Mouse (Mus musculus): ENCODE measurements around the gene Gpam. TPM values are rescaled to one million over a fixed set of nuclear protein-coding genes. Genes with fewer than 3 reads are reported as not detected.

Gene Gpam
- polyA plus RNA-seq, 1 experiment from 2014 or later, result 23.6 TPM

DNA sequence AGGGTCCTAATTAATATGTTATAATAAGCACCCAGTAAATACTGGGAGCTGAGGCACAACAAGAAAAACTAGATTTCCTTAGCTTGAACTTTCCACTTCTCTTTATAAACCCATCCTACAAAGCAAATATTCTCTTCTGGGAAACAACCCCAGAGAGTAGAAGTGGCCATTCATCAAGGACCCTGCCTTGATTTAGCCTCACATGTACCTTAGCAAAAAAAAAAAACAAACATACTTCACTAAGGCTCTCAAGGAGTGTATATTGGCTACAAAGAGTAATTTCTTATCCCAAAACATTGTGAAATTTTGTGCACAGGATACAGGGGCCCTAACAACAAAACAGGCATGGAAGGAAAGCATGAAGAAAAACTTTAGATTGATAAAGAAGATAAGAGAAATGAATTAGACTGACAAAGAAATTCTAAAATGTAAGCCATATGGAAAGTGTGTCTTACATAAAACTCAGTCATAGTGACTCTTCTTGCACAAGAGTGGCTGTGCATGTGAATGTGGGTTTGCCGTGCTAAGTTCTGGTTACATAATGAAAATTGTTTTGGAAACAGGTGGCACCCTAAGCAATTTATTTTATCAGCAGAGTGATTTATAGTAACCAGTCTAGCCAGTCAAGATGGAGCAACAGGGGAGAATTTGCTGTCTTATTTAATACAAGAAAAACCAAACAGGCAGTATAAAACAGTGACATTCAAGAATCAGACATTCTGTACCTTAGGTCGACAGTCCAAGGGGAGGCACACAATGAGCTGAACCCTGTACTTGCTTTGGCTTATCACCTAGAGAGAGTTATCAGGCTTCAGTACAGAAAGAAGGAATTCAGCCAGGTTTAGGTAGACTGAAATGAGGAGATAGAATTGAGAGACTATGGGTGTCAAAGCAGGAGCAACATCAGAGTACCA is 26.6 kb downstream of the Gpam start:
- ATAC-seq (ENCODE audit: low FRiP score) (no peak), DNase-seq (ENCODE audit: low spot score, missing footprints) (peak; percentile 65)
- peak overlapping the region; percentile 88; the same call in 1 of the 2 replicates for H3K4me3 ChIP-seq (ENCODE audit: low read depth, low read length)
- H3K9ac ChIP-seq (ENCODE audit: low read length), result peak overlapping the region; percentile 80
- no peak overlapping the region for H3K27ac ChIP-seq (ENCODE audit: low read depth, low read length)
- H3K4me2 ChIP-seq, result peak overlapping the region; percentile 86
- WGBS, result 75% methylated on average over 2 of the region's 2 CpGs
- H3K9me3 ChIP-seq (ENCODE audit: control insufficient read depth, low read length), result no peaks in the 10 kb centered on the region
- H3K36me3 ChIP-seq (ENCODE audit: control insufficient read depth, insufficient read depth, low read length), result no peaks in the 10 kb centered on the region
- no peaks in the 10 kb centered on the region for H3K27me3 ChIP-seq (ENCODE audit: control insufficient read depth, insufficient read depth, low read length)
- peaks cover 9% of the 10 kb centered on the region for H3K4me1 ChIP-seq (ENCODE audit: control insufficient read depth, insufficient read depth, low read length)

- Histone ChIP-seq H3K9ac (ENCODE audit: low read length) (peak overlapping the region; percentile 80), H3K9me3 (ENCODE audit: control insufficient read depth, low read length) (no peaks in the 10 kb centered on the region), H3K4me1 (ENCODE audit: control insufficient read depth, insufficient read depth, low read length) (peaks cover 9% of the 10 kb centered on the region), H3K4me3 (ENCODE audit: low read depth, low read length) (peak overlapping the region; percentile 88), H3K36me3 (ENCODE audit: control insufficient read depth, insufficient read depth, low read length) (no peaks in the 10 kb centered on the region), H3K4me2 (peak overlapping the region; percentile 86), H3K27ac (ENCODE audit: low read depth, low read length) (peak overlapping the region; percentile 66; the same call in 1 of the 2 replicates), H3K27me3 (ENCODE audit: control insufficient read depth, insufficient read depth, low read length) (no peaks in the 10 kb centered on the region)
- DNase-seq (ENCODE audit: low spot score, missing footprints) (peak; percentile 100), ATAC-seq (ENCODE audit: low FRiP score) (peak; percentile 93)
- WGBS, result 2% methylated on average over 62 of the region's 69 CpGs
These were observed 27.6 kb downstream of the Gpam start for GRCm38 (mm10) chr19:55099184-55100160.

GRCm38 (mm10) chr19:55098409-55099183 is 28.4 kb downstream of the Gpam start:
- no peaks in the 10 kb centered on the region for H3K9me3 ChIP-seq (ENCODE audit: control insufficient read depth, low read length)
- H3K36me3 ChIP-seq (ENCODE audit: control insufficient read depth, insufficient read depth, low read length), result no peaks in the 10 kb centered on the region
- DNase-seq (ENCODE audit: low spot score, missing footprints), result peak; percentile 92
- peak overlapping the region; percentile 88 for H3K4me3 ChIP-seq (ENCODE audit: low read depth, low read length)
- peak overlapping the region; percentile 86 for H3K4me2 ChIP-seq
- peaks cover 9% of the 10 kb centered on the region for H3K4me1 ChIP-seq (ENCODE audit: control insufficient read depth, insufficient read depth, low read length)
- H3K27me3 ChIP-seq (ENCODE audit: control insufficient read depth, insufficient read depth, low read length), result no peaks in the 10 kb centered on the region
- H3K9ac ChIP-seq (ENCODE audit: low read length), result peak overlapping the region; percentile 80
- ATAC-seq (ENCODE audit: low FRiP score), result peak; percentile 65
- WGBS, result 1% methylated on average over 30 of the region's 30 CpGs
- H3K27ac ChIP-seq (ENCODE audit: low read depth, low read length), result peak overlapping the region; percentile 66; the same call in 1 of the 2 replicates

DNA sequence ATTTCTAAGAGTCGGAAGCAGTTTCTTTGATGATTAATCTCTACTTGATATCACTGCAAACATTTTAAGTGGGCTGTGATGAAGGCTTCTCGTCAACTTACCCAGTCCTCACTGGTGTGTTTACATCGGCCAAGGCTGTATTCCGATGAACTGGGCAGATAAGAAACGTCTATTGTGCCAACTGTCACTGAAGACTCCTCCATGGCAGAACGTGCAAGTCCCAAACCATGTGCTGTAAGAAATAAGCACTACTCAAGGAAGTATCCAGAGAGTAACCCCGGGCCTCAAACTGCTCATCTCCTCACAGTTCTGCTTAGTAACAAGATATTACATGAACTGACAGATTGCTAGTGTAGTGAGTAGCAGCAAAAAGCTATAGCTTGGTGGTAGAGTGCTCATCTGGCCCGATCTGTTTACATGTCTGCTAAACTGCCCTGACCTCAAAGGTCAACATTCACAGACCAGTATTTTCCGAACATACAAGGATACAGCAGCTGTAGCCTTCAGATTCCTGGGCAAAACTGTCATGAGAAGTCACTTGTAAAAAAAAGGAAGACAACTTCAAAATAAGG is 29.6 kb downstream of the Gpam start:
- H3K27ac ChIP-seq (ENCODE audit: low read depth, low read length), result no peak overlapping the region
- H3K9me3 ChIP-seq (ENCODE audit: control insufficient read depth, low read length), result no peaks in the 10 kb centered on the region
- H3K4me3 ChIP-seq (ENCODE audit: low read depth, low read length), result no peak overlapping the region
- no peaks in the 10 kb centered on the region for H3K27me3 ChIP-seq (ENCODE audit: control insufficient read depth, insufficient read depth, low read length)
- peaks cover 7% of the 10 kb centered on the region for H3K4me1 ChIP-seq (ENCODE audit: control insufficient read depth, insufficient read depth, low read length)
- H3K4me2 ChIP-seq, result no peak overlapping the region
- no peaks in the 10 kb centered on the region; the same call in 1 of the 2 replicates for H3K36me3 ChIP-seq (ENCODE audit: control insufficient read depth, insufficient read depth, low read length)
- H3K9ac ChIP-seq (ENCODE audit: low read length), result no peak overlapping the region
- ATAC-seq (ENCODE audit: low FRiP score) (no peak), DNase-seq (ENCODE audit: low spot score, missing footprints) (no peak)
- 83% methylated on average over 9 of the region's 9 CpGs for WGBS

- Histone ChIP-seq H3K4me2 (no peak overlapping the region), H3K9ac (ENCODE audit: low read length) (no peak overlapping the region), H3K27ac (ENCODE audit: low read depth, low read length) (no peak overlapping the region), H3K9me3 (ENCODE audit: control insufficient read depth, low read length) (no peaks in the 10 kb centered on the region), H3K36me3 (ENCODE audit: control insufficient read depth, insufficient read depth, low read length) (no peaks in the 10 kb centered on the region; the same call in 1 of the 2 replicates), H3K4me1 (ENCODE audit: control insufficient read depth, insufficient read depth, low read length) (peaks cover 7% of the 10 kb centered on the region), H3K4me3 (ENCODE audit: low read depth, low read length) (no peak overlapping the region), H3K27me3 (ENCODE audit: control insufficient read depth, insufficient read depth, low read length) (no peaks in the 10 kb centered on the region)
- DNase-seq (ENCODE audit: low spot score, missing footprints), result no peak
- 84% methylated on average over 4 of the region's 4 CpGs for WGBS
- ATAC-seq (ENCODE audit: low FRiP score), result no peak
These were observed 30.4 kb downstream of the Gpam start for GRCm38 (mm10) chr19:55096666-55097065.

DNA sequence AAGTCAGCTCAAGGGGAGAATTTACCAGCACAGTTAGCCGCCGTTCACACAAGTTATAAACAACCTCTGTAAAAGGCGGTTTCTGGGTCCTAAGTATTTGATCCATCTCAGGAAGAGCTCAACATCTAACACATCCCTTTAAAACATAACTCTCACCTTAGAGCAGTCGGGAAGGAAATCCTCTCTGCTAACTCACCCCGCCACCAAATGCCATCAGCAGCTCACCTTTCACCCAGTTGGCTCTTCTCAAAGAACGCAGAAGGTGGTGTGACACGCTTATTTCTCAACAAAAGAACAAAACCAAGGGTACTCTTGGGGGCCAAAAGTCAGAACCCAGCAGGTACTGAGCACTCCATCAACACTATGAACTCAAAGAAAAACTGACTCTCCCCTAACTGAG is 31.5 kb downstream of the Gpam start:
- Histone ChIP-seq H3K4me3 (ENCODE audit: low read depth, low read length) (no peak overlapping the region), H3K9me3 (ENCODE audit: control insufficient read depth, low read length) (no peaks in the 10 kb centered on the region), H3K4me2 (no peak overlapping the region), H3K9ac (ENCODE audit: low read length) (no peak overlapping the region), H3K4me1 (ENCODE audit: control insufficient read depth, insufficient read depth, low read length) (peaks cover 7% of the 10 kb centered on the region), H3K27ac (ENCODE audit: low read depth, low read length) (no peak overlapping the region), H3K27me3 (ENCODE audit: control insufficient read depth, insufficient read depth, low read length) (no peaks in the 10 kb centered on the region), H3K36me3 (ENCODE audit: control insufficient read depth, insufficient read depth, low read length) (no peaks in the 10 kb centered on the region; the same call in 1 of the 2 replicates)
- ATAC-seq (ENCODE audit: low FRiP score) (no peak), DNase-seq (ENCODE audit: low spot score, missing footprints) (no peak)
- 87% methylated on average over 7 of the region's 7 CpGs for WGBS

DNA sequence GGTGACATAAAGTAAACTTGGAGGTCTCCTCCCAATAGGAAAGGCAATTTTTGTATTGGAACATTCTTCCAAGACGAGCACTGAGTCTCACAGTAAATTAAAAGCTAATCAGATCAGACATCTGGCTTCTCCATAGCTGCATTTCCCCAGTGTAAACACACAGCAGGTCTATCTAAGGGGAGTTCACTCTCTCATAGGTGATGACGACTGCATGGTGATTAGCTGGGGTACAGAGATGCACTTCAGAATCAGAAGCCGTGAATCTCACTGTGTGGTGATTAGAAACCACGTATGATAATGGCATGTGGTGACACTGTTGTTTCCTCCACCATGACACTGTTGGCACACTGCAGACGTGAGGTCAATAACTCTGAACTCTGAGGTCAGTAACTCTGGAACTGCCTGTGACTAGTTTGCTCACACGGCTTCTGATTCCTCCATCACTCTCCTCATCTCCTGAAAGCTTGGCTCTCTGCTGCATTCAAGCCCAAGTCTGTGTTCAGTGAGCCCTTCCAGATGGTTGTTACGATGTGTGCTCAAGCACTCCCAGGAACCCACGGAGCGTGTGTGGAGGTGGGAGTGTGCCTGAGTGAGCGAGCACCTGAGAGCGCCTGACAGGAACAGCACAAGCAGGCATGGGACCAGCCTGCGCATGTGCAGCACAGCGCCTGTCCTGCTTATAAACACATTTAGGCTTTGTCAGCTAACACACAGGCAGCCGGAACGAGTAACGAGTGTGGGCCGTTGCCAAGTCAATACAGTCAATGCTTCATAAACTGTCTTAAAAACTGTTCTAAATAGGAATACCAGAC is 35.2 kb downstream of the Gpam start:
- H3K36me3 ChIP-seq (ENCODE audit: control insufficient read depth, insufficient read depth, low read length), result peaks cover 9% of the 10 kb centered on the region
- H3K9ac ChIP-seq (ENCODE audit: low read length), result no peak overlapping the region
- H3K4me1 ChIP-seq (ENCODE audit: control insufficient read depth, insufficient read depth, low read length), result no peaks in the 10 kb centered on the region
- DNase-seq (ENCODE audit: low spot score, missing footprints) (no peak), ATAC-seq (ENCODE audit: low FRiP score) (no peak)
- no peaks in the 10 kb centered on the region for H3K27me3 ChIP-seq (ENCODE audit: control insufficient read depth, insufficient read depth, low read length)
- no peak overlapping the region for H3K4me3 ChIP-seq (ENCODE audit: low read depth, low read length)
- WGBS, result 92% methylated on average over 17 of the region's 17 CpGs
- no peak overlapping the region for H3K4me2 ChIP-seq
- H3K27ac ChIP-seq (ENCODE audit: low read depth, low read length), result no peak overlapping the region
- no peaks in the 10 kb centered on the region for H3K9me3 ChIP-seq (ENCODE audit: control insufficient read depth, low read length)
